ENCODE assay signal across 13 mouse cellular contexts in genomic region chr9:45625889-45626446, GRCm38 (mm10).
DNase-seq lines count a peak whose midpoint lies in the region; ATAC-seq and TF ChIP-seq lines count a peak whose summit lies in the region.
"Had no signal": no experiment of that assay in that cellular context is flagged by ENCODE, and none has a peak within 500 bp of the region (broad histone marks: within the 10 kb centered on the region; RNA-seq: fewer than 3 reads in every experiment).

No protein-coding gene starts in this region.

- no peaks in the 10 kb centered on the region for H3K27me3 ChIP-seq in forebrain, postnatal 0 days (ENCODE audit: insufficient read depth, low read length)
- H3K27me3 ChIP-seq in midbrain, embryonic 13.5 days, result no peaks in the 10 kb centered on the region
- H3K27me3 ChIP-seq in stomach, postnatal 0 days (ENCODE audit: control insufficient read depth, insufficient read depth, low read length), result no peaks in the 10 kb centered on the region

- H3K27ac ChIP-seq in layer of hippocampus, adult 2 months, result peak overlapping the region; percentile 57; the same call in 1 of the 2 replicates
- 0 out of 2 replicates have a peak overlapping the region, but pooled peaks have one; percentile 40 for H3K27ac ChIP-seq in forebrain, postnatal 0 days (ENCODE audit: low read depth, low read length)
- H3K27ac ChIP-seq in midbrain, embryonic 13.5 days, result peak overlapping the region; percentile 72
- H3K27ac ChIP-seq in stomach, postnatal 0 days (replicated peaks), result no peak overlapping the region
- H3K27ac ChIP-seq: limb, embryonic 13.5 days had no signal

- H3K4me2 ChIP-seq in forebrain, postnatal 0 days (ENCODE audit: low read depth), result no peak overlapping the region
- no peak overlapping the region for H3K4me2 ChIP-seq in midbrain, embryonic 13.5 days (replicated peaks)
- H3K4me2 ChIP-seq in stomach, postnatal 0 days (replicated peaks; ENCODE audit: low read depth), result no peak overlapping the region
- H3K4me2 ChIP-seq: limb, embryonic 13.5 days had no signal

- no peak for TF ChIP-seq CTCF in layer of hippocampus, adult 2 months (conservative IDR thresholded peaks at IDR 0.05)
- no peak for TF ChIP-seq CTCF in forebrain, postnatal 0 days (IDR thresholded peaks at IDR 0.05; ENCODE audit: low read depth)
- TF ChIP-seq CTCF in stomach, postnatal 0 days (IDR thresholded peaks at IDR 0.05; ENCODE audit: low read depth), result no peak

- no peaks in the 10 kb centered on the region for H3K9me3 ChIP-seq in forebrain, postnatal 0 days (ENCODE audit: low read length)
- no peaks in the 10 kb centered on the region for H3K9me3 ChIP-seq in midbrain, embryonic 13.5 days
- H3K9me3 ChIP-seq in stomach, postnatal 0 days (ENCODE audit: control insufficient read depth, low read length), result no peaks in the 10 kb centered on the region
- H3K9me3 ChIP-seq: limb, embryonic 13.5 days had no signal

- peaks cover 17% of the 10 kb centered on the region for H3K4me1 ChIP-seq in forebrain, postnatal 0 days (ENCODE audit: insufficient read depth)
- peaks cover 33% of the 10 kb centered on the region for H3K4me1 ChIP-seq in midbrain, embryonic 13.5 days (replicated peaks)
- no peaks in the 10 kb centered on the region for H3K4me1 ChIP-seq in stomach, postnatal 0 days (replicated peaks; ENCODE audit: control insufficient read depth, insufficient read depth)
- H3K4me1 ChIP-seq: limb, embryonic 13.5 days had no signal

- ATAC-seq in forebrain, postnatal 0 days, result peak; percentile 76
- peak; percentile 84 for ATAC-seq in midbrain, embryonic 13.5 days
- ATAC-seq in stomach, postnatal 0 days (ENCODE audit: low FRiP score, low TSS enrichment), result no peak

- no peak for TF ChIP-seq EP300 in stomach, postnatal 0 days (optimal IDR thresholded peaks at IDR 0.05)

- no peaks in the 10 kb centered on the region for H3K36me3 ChIP-seq in forebrain, postnatal 0 days (ENCODE audit: insufficient read depth)
- no peaks in the 10 kb centered on the region for H3K36me3 ChIP-seq in midbrain, embryonic 13.5 days
- H3K36me3 ChIP-seq in stomach, postnatal 0 days (ENCODE audit: control insufficient read depth, insufficient read depth, low read length), result no peaks in the 10 kb centered on the region
- H3K36me3 ChIP-seq: limb, embryonic 13.5 days had no signal

- DNase-seq in layer of hippocampus, adult 2 months (ENCODE audit: low spot score in 2 of 2), result no peak
- no peak for DNase-seq in layer of hippocampus, adult 11-12 months (ENCODE audit: low spot score)
- DNase-seq in forebrain, postnatal 0 days, result no peak
- no peak for DNase-seq in urinary bladder, postnatal 25 days (ENCODE audit: low spot score)
- no peak for DNase-seq in adrenal gland, postnatal 4 days (ENCODE audit: low spot score in 2 of 2)
- no peak for DNase-seq in cerebellum, postnatal 36 days
- DNase-seq in stomach, postnatal 0 days (ENCODE audit: low spot score), result no peak
- DNase-seq: B cell, adult 2 months; heart, postnatal 4 days; kidney, adult 9 months; lung, adult 2 months had no signal

- no peak overlapping the region for H3K4me3 ChIP-seq in layer of hippocampus, adult 2 months
- H3K4me3 ChIP-seq in forebrain, postnatal 0 days (ENCODE audit: low read depth, low read length), result no peak overlapping the region
- no peak overlapping the region for H3K4me3 ChIP-seq in midbrain, embryonic 13.5 days (replicated peaks)
- no peak overlapping the region for H3K4me3 ChIP-seq in stomach, postnatal 0 days (ENCODE audit: low read depth, low read length)
- H3K4me3 ChIP-seq: limb, embryonic 13.5 days had no signal

- H3K9ac ChIP-seq in forebrain, postnatal 0 days, result no peak overlapping the region
- no peak overlapping the region for H3K9ac ChIP-seq in midbrain, embryonic 13.5 days (replicated peaks)
- no peak overlapping the region for H3K9ac ChIP-seq in stomach, postnatal 0 days (ENCODE audit: low read length)
- H3K9ac ChIP-seq: limb, embryonic 13.5 days had no signal

- WGBS in forebrain, postnatal 0 days, result 33% methylated on average over 6 of the region's 6 CpGs
- WGBS in midbrain, embryonic 13.5 days, result 29% methylated on average over 6 of the region's 6 CpGs
- WGBS in stomach, postnatal 0 days, result 62% methylated on average over 6 of the region's 6 CpGs
